Mouse (Mus musculus): Measurements from ENCODE around the gene Tuba1a.
"Not testable (repeated sequence)": the region's sequence is repeated elsewhere in the genome, so short reads cannot be mapped to it uniquely, and the experiment has no call there.

GRCm38 (mm10) chr15:98933004-98933671 lies 20.4 kb downstream of the Tuba1a start:
- TF ChIP-seq CTCF (IDR thresholded peaks at IDR 0.05; ENCODE audit: low read depth); EP300 (optimal IDR thresholded peaks at IDR 0.05): not testable (repeated sequence)

Data from stomach, postnatal 0 days (tissue).